Mouse (Mus musculus) liver, postnatal 0 days (tissue): ENCODE data around the gene Phactr4.

ENCODE experiments used
- CTCF ChIP-seq: sonication (generic); IDR thresholded peaks from 2 replicates; pipeline ENCODE4 v1.5.1; 2016; ENCODE audit warnings: antibody characterized with exemption, low read depth
- EP300 ChIP-seq: IDR thresholded peaks from 2 replicates; pipeline ENCODE4 v1.6.1; 2016; ENCODE audit warnings: antibody characterized with exemption, low read depth, mild to moderate bottlenecking

GRCm38 (mm10) chr4:132396251-132396650, 26.0 kb downstream of the Phactr4 start:
- no peak for TF ChIP-seq CTCF
- TF ChIP-seq EP300 = no peak
